Mouse (Mus musculus): ENCODE results near the gene Gm26992. TPM values are rescaled to one million over a fixed set of nuclear protein-coding genes. Genes with fewer than 3 reads are reported as not detected.

Gene Gm26992
- polyA plus RNA-seq, 1 experiment from 2014 or later = not detected

- H3K27me3 ChIP-seq = no peaks in the 10 kb centered on the region
- H3K36me3 ChIP-seq (replicated peaks) = no peaks in the 10 kb centered on the region
- no peak overlapping the region; the same call in 1 of the 2 replicates for H3K27ac ChIP-seq
- 0 out of 2 replicates have a peak overlapping the region, but pooled peaks have one; percentile 4 for H3K9ac ChIP-seq
- no peaks in the 10 kb centered on the region for H3K9me3 ChIP-seq
- peak overlapping the region; percentile 34 for H3K4me2 ChIP-seq
- H3K4me3 ChIP-seq (replicated peaks) = 0 out of 2 replicates have a peak overlapping the region, but pooled peaks have one; percentile 2
- peak; percentile 66 for ATAC-seq (ENCODE audit: low FRiP score)
- under 1% methylated on average over 18 of the region's 23 CpGs for WGBS
- H3K4me1 ChIP-seq = peaks cover 23% of the 10 kb centered on the region
Measured at GRCm38 (mm10) chrX:103529185-103529584, 107.4 kb downstream of the Gm26992 start.

Other genes with a start within 250 kb of the Gm26992 start
- gene Nap1l2, start 235.4 kb upstream of the Gm26992 start, polyA plus RNA-seq (2016; fragmentation: Nextera tagmentation; extraction: Ambion mirVana) = 24.3 and 26.6 TPM in 2 replicates
- not detected in 2 replicates for gene Cdx4, start 100.6 kb upstream of the Gm26992 start, polyA plus RNA-seq (2016; fragmentation: Nextera tagmentation; extraction: Ambion mirVana)
- gene Chic1, start 65.5 kb upstream of the Gm26992 start, polyA plus RNA-seq (2016; fragmentation: Nextera tagmentation; extraction: Ambion mirVana) = 8.1 TPM in 2 replicates
- gene Tsx, start 7.5 kb upstream of the Gm26992 start, polyA plus RNA-seq (2016; fragmentation: Nextera tagmentation; extraction: Ambion mirVana) = 0.49 TPM in 1 of 2 replicates, not detected in the other
- not detected in 2 replicates for gene Zcchc13, start 208.6 kb downstream of the Gm26992 start, polyA plus RNA-seq (2016; fragmentation: Nextera tagmentation; extraction: Ambion mirVana)

Measured in forebrain, embryonic 12.5 days (tissue).